Mouse (Mus musculus) forebrain, postnatal 0 days (tissue): ENCODE measurements around the gene Clec16a. TPM values are rescaled to one million over a fixed set of nuclear protein-coding genes. Genes with fewer than 3 reads are reported as not detected.

Experiments
- ATAC-seq: fragments of 200-750 bp; cut with Nextera tagmentation; 2 replicates; pipeline ENCODE4 v1.8.0; 2017; ENCODE audit warnings: mild to moderate bottlenecking, moderate library complexity
- DNase-seq: peaks from one replicate; pipeline ENCODE4 v3.0.0-alpha.2; 2015
- H3K27ac ChIP-seq: fragments of 300-500 bp; sonication (generic); 2 replicates; pipeline ENCODE4 v1.5.1; 2014; ENCODE audit warnings: low read depth, mild to moderate bottlenecking, antibody characterized with exemption, low read length, moderate library complexity, mixed read lengths
- H3K27me3 ChIP-seq: fragments of 300-500 bp; sonication (generic); 2 replicates; pipeline ENCODE4 v1.6.1; 2014; ENCODE audit warnings: mild to moderate bottlenecking, low read length, mixed read lengths; ENCODE audit not compliant: insufficient read depth
- H3K36me3 ChIP-seq: fragments of 300-500 bp; sonication (generic); 2 replicates; pipeline ENCODE4 v1.6.1; 2014; ENCODE audit warnings: mild to moderate bottlenecking, moderate library complexity; ENCODE audit not compliant: insufficient read depth
- H3K4me1 ChIP-seq: fragments of 300-500 bp; sonication (generic); 2 replicates; pipeline ENCODE4 v1.6.1; 2014; ENCODE audit warnings: antibody characterized with exemption; ENCODE audit not compliant: insufficient read depth
- H3K4me2 ChIP-seq: fragments of 300-500 bp; sonication (generic); 2 replicates; pipeline ENCODE4 v1.6.1; 2014; ENCODE audit warnings: low read depth, mild to moderate bottlenecking, moderate library complexity
- H3K4me3 ChIP-seq: fragments of 300-500 bp; sonication (generic); 2 replicates; pipeline ENCODE4 v1.5.1; 2014; ENCODE audit warnings: low read depth, low read length, mixed read lengths
- H3K9ac ChIP-seq: fragments of 300-500 bp; sonication (generic); 2 replicates; pipeline ENCODE4 v1.6.1; 2014; ENCODE audit warnings: mild to moderate bottlenecking
- H3K9me3 ChIP-seq: fragments of 300-500 bp; sonication (generic); 2 replicates; pipeline ENCODE4 v1.6.1; 2016; ENCODE audit warnings: low read length
- CTCF ChIP-seq: sonication (generic); IDR thresholded peaks from 2 replicates; pipeline ENCODE4 v1.5.1; 2016; ENCODE audit warnings: antibody characterized with exemption, control low read depth, low read depth
- WGBS: fragments of 180-500 bp; shearing (Covaris S2); extraction: QIAGEN DNeasy Blood & Tissue Kit; methylation state at CpG from one replicate; pipeline ENCODE4 v1.1.7; 2014; 5-methylcytosine and 5-hydroxymethylcytosine counted together
- polyA plus RNA-seq: library from polyadenylated mRNA; unstranded; fragments of >200 nt; fragmentation: Nextera tagmentation; extraction: Ambion mirVana; gene quantifications from 2 replicates; pipeline ENCODE4 v1.2.1, GENCODE M21; 2015
- total RNA-seq: library from RNA; depleted of rRNA; stranded (reverse); fragments of >200 nt; gene quantifications from 2 replicates; pipeline ENCODE4 v1.2.3, GENCODE M21; 2014

Gene Clec16a
- total and polyA plus RNA-seq, 2 experiments from 2014 or later: 52.3 to 65.8 TPM

- TF ChIP-seq CTCF: peak; percentile 61
- Histone ChIP-seq H3K27ac (0 out of 2 replicates have a peak overlapping the region, but pooled peaks have one; percentile 9), H3K4me3 (no peak overlapping the region), H3K4me1 (no peaks in the 10 kb centered on the region), H3K9ac (no peak overlapping the region), H3K4me2 (no peak overlapping the region), H3K27me3 (no peaks in the 10 kb centered on the region), H3K36me3 (no peaks in the 10 kb centered on the region), H3K9me3 (no peaks in the 10 kb centered on the region)
- ATAC-seq (peak; percentile 81), DNase-seq (peak; percentile 31)
- 60% methylated on average over 12 of the region's 12 CpGs for WGBS
Measured at GRCm38 (mm10) chr16:10664921-10665894, 120.1 kb downstream of the Clec16a start.

GRCm38 (mm10) chr16:10666766-10667165 is 121.6 kb downstream of the Clec16a start:
- H3K4me3 ChIP-seq: no peak overlapping the region
- no peaks in the 10 kb centered on the region for H3K27me3 ChIP-seq
- H3K36me3 ChIP-seq: no peaks in the 10 kb centered on the region
- H3K27ac ChIP-seq: no peak overlapping the region
- 56% methylated on average over 3 of the region's 3 CpGs for WGBS
- no peaks in the 10 kb centered on the region for H3K4me1 ChIP-seq
- ATAC-seq: no peak
- no peak overlapping the region for H3K4me2 ChIP-seq
- no peaks in the 10 kb centered on the region for H3K9me3 ChIP-seq
- no peak for TF ChIP-seq CTCF
- no peak overlapping the region for H3K9ac ChIP-seq
- no peak for DNase-seq

GRCm38 (mm10) chr16:10668453-10668852 is 123.3 kb downstream of the Clec16a start:
- Histone ChIP-seq H3K27me3 (no peaks in the 10 kb centered on the region), H3K4me2 (no peak overlapping the region), H3K27ac (no peak overlapping the region), H3K9ac (no peak overlapping the region), H3K4me1 (no peaks in the 10 kb centered on the region), H3K9me3 (no peaks in the 10 kb centered on the region), H3K4me3 (no peak overlapping the region), H3K36me3 (no peaks in the 10 kb centered on the region)
- WGBS: 67% methylated on average over 8 of the region's 8 CpGs
- no peak for ATAC-seq
- DNase-seq: no peak
- TF ChIP-seq CTCF: no peak

- H3K9ac ChIP-seq: no peak overlapping the region
- H3K4me2 ChIP-seq: no peak overlapping the region
- ATAC-seq (no peak), DNase-seq (no peak)
- H3K9me3 ChIP-seq: no peaks in the 10 kb centered on the region
- no peak for TF ChIP-seq CTCF
- H3K4me1 ChIP-seq: no peaks in the 10 kb centered on the region
- no peaks in the 10 kb centered on the region for H3K36me3 ChIP-seq
- no peaks in the 10 kb centered on the region for H3K27me3 ChIP-seq
- no peak overlapping the region for H3K4me3 ChIP-seq
- H3K27ac ChIP-seq: no peak overlapping the region
- WGBS: 87% methylated on average over 7 of the region's 7 CpGs
Measured at GRCm38 (mm10) chr16:10668991-10669703, 124.0 kb downstream of the Clec16a start.

- no peak overlapping the region for H3K4me3 ChIP-seq
- no peaks in the 10 kb centered on the region for H3K27me3 ChIP-seq
- H3K9me3 ChIP-seq: no peaks in the 10 kb centered on the region
- H3K9ac ChIP-seq: no peak overlapping the region
- no peaks in the 10 kb centered on the region for H3K36me3 ChIP-seq
- ATAC-seq (no peak), DNase-seq (no peak)
- no peak for TF ChIP-seq CTCF
- H3K4me1 ChIP-seq: no peaks in the 10 kb centered on the region
- 67% methylated on average over 3 of the region's 3 CpGs for WGBS
- no peak overlapping the region for H3K4me2 ChIP-seq
- H3K27ac ChIP-seq: no peak overlapping the region
Measured at GRCm38 (mm10) chr16:10669936-10670335, 124.8 kb downstream of the Clec16a start.

- no peaks in the 10 kb centered on the region for H3K36me3 ChIP-seq
- ATAC-seq: no peak
- no peaks in the 10 kb centered on the region for H3K27me3 ChIP-seq
- no peaks in the 10 kb centered on the region for H3K9me3 ChIP-seq
- no peak for DNase-seq
- TF ChIP-seq CTCF: no peak
- H3K4me1 ChIP-seq: no peaks in the 10 kb centered on the region
- no peak overlapping the region for H3K27ac ChIP-seq
- no peak overlapping the region for H3K4me2 ChIP-seq
- H3K4me3 ChIP-seq: no peak overlapping the region
- no peak overlapping the region for H3K9ac ChIP-seq
Measured at GRCm38 (mm10) chr16:10672490-10672889, 127.4 kb downstream of the Clec16a start.

- Histone ChIP-seq H3K9me3 (no peaks in the 10 kb centered on the region), H3K4me3 (no peak overlapping the region), H3K27me3 (no peaks in the 10 kb centered on the region), H3K27ac (no peak overlapping the region), H3K4me1 (no peaks in the 10 kb centered on the region), H3K9ac (no peak overlapping the region), H3K36me3 (no peaks in the 10 kb centered on the region), H3K4me2 (no peak overlapping the region)
- WGBS: 65% methylated on average over 2 of the region's 2 CpGs
- DNase-seq: no peak
- no peak for ATAC-seq
- TF ChIP-seq CTCF: no peak
Measured at GRCm38 (mm10) chr16:10674020-10674419, 128.9 kb downstream of the Clec16a start.
